Mouse (Mus musculus) gastrocnemius, postnatal 4 days (tissue): Measurements from ENCODE around the gene Zfp335. TPM values are rescaled to one million over a fixed set of nuclear protein-coding genes. Genes with fewer than 3 reads are reported as not detected.

Source experiments
- DNase-seq, 2 experiments: peaks; one replicate each; pipeline ENCODE4 v3.0.0; 2021 to 2022; ENCODE audit warnings: low spot score in 2 of 2, mixed read lengths in 2 of 2
- total RNA-seq, 2 experiments: library from RNA; stranded (reverse); gene quantifications; 2 replicates each; pipeline ENCODE4 v1.2.3; 2021

The Zfp335 gene
- total RNA-seq, 2 experiments from 2014 or later, result 11.7 to 14.3 TPM

- DNase-seq, result peak in 1 of 2 experiments; percentile 36
Measured at GRCm38 (mm10) chr2:164930706-164931581, 19.4 kb upstream of the Zfp335 start.

- peak; percentile 76 to 79 for DNase-seq
Measured at GRCm38 (mm10) chr2:164924100-164924857, 12.7 kb upstream of the Zfp335 start.

DNA sequence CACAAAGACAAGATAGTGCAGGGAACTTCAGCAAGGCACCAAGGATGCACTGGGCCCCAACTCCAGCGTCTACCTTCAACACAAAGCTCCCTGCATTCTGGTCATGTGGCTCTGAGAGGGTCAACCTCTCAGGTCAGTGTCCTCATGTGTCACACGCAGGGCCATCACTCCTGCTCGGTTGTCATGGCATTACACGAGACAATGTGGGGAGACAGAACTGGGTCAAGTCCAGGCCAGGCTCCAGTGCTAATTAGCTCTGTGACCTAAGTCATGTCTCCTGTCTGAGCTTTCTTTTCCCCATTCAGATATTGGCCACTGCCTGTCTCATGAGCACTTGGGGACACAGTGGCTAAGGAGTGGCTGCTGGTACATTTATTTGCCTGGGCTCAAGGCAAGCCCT is 11.7 kb upstream of the Zfp335 start:
- DNase-seq, result no peak

- DNase-seq, result no peak
Measured at GRCm38 (mm10) chr2:164921984-164922383, 10.4 kb upstream of the Zfp335 start.

GRCm38 (mm10) chr2:164918325-164918724 is 6.8 kb upstream of the Zfp335 start:
- no peak for DNase-seq

DNA sequence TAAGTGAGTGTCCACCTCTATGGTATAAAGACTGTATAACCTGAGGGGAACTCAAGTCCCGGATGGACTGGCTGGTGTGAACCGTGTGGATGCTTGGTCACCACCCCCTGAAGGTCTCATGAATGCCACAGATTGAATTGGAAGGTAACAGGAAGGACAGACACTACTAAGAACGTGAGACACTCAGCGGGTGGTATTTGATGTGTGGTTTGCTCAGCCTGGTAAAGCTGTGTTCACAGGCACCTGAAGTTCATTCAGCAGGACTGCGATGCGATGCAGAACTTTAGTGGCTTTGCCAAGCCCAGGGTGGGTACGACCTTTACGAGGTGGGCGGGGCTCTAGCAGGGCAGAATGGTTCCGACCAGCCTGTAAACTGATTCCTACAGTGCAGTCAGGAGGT is 5.8 kb upstream of the Zfp335 start:
- no peak for DNase-seq

DNA sequence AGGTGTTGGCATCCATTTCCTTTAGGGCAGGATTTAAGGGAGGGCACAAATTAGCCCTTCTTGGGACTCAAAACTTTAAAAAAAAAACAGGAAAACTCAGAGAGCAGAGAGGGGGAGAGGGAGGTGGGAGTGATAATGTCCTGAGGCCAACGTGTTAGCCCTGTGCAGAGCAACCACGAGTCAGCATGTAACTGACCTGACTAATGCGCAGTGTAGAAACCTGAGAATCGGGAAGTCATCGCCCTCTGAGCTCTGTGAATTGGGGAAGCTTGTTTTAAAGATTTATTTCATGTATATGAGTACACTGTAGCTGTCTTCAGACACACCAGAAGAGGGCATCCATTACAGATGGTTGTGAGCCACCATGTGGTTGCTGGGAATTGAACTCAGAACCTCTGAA is 5.3 kb upstream of the Zfp335 start:
- no peak for DNase-seq

DNA sequence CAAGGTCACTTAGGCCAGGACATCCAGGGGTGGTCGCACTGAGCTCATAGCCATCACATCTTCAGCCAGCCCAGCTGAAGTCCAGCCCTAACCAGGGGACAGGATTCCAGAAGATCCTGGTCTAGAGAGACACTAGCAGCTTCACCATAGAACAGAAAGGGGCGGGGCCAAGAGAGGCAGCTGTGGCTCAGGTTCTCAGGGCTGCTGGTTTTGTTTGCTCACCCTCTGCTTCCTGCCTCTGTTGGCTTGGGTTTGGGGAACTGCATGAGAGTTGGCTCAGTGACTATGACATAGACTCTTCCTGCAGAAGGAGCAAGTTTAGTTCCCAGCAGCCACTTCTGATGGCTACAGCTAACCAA is 1.9 kb upstream of the Zfp335 start:
- peak in 1 of 2 experiments; percentile 49 for DNase-seq

DNA sequence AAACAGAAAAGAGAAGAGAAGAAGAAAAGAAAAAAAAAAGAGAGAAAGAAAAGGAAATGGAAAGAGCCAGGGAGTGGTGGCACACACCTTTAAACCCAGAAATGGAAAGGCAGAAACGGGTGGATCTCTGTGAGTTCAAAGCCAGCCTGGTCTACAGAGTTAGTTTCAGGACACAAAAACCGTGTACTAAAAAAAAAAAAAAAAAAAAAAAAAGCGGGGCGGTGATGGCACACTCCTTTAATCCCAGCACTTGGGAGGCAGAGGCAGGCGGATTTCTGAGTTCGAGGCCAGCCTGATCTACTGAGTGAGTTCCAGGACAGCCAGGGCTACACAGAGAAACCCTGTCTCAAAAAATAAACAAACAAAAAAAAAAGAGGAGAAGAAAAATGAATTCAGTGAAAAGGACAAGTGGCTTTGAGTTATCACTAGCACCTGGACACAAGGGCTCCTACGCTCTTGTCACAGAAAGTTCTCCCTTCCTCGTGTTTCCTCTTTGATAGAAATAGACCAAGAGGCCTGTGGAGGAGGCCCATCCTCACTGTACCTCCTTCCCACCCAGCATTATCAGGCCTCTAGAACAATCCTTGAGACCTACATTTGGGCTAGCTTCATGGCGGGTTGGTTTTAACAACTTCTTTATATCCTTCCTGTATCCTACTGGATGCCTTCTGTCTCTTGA is 1.3 kb upstream of the Zfp335 start:
- DNase-seq, result no peak

DNA sequence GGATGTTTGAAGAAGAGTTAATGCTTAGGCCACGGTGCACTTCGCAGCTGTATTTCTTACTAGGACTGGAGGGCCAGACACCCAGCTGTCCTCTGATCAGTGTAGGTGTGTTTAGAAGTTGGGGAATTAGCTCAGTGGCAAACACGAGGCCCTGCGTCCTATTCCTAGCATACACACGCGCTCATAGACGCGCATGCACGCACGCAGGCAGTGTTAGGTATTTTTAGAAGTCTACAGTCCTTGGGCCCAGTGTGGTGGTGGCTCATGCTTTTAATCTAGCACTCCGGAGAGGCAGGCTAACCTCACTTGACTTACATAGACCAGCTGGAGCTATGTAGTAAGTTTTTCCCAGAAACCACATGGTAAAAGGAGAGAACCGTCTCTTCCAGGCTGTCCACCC is 594 bp upstream of the Zfp335 start:
- no peak for DNase-seq

- no peak for DNase-seq
Measured at GRCm38 (mm10) chr2:164910360-164911061, 1.0 kb downstream of the Zfp335 start.

DNA sequence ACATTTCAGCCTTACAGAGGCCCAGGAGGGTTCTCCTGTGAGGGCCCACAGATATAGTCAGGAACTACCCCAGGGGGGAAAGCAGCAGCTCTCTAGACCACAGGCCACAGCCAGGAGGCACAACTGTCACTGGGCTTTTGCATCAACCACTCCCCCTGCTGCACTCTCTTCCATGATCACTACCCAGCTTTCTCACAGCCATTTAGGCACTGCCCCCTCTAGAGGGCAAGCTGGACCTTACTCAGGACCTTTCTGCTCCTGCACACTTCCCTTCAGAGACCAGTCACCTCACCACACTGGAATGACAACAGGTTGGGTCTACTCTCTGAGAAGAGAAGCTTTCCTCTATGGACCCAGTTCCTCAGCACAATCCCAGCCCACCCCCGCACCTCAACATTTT is 2.0 kb downstream of the Zfp335 start:
- no peak for DNase-seq

DNA sequence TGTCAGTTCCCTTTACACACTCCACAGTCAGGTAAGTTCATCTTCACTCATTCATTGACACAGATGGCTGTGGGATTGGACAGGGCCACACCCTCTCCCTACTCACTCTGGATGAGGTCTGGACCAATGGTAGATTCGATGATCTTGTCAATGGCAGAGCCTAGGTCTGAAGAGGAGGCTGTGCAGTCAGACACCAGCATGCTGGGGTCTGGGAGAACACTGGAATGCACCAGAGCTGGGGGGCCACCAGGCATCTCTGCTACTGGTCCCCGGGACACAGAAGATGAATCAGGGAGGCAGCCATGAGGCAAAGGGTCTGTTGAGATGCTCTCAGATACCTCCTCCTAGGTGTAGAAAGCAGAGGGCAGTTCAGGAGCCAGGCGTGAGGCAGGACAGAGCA is 2.5 kb downstream of the Zfp335 start:
- DNase-seq, result no peak

- no peak for DNase-seq
Measured at GRCm38 (mm10) chr2:164908011-164908410, 3.5 kb downstream of the Zfp335 start.

DNA sequence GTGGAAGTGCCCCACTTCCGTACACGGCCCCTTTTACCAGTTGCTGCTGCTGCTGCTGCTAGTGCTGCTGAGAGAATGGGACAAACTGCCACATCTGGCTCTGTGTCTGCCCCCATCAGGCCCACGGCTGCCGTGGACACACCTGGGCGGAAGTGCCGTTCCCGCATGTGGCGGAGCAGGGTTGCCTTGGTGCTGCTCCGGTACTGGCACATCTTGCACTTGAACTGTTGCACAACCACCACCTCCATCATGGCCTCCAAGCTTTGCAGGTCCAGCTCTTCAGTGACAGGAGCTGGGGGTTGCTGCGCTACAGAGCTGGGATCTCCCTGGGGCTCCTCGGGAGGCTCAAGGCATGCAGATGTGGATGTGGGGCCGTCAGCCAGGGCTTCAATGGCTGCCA is 4.0 kb downstream of the Zfp335 start:
- no peak for DNase-seq

DNA sequence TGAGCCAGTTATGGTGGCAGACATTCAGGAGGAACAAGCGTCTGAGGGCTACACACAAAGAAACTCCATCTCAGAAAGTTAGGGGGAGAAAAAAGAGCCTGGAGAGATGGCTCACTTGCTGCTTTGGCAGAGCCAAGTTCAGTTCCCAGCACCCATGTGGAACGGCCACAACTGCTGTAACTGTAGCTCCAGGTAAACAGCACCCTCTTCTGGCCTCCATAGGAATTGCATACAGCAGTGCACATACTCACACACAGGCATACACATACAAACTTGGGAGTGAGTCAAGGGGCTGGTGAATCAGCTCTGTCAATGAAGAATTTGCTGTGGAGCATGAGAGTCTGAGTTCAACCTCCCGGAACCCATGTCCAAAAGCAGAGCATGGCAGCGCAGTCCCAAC is 5.5 kb downstream of the Zfp335 start:
- no peak for DNase-seq

DNA sequence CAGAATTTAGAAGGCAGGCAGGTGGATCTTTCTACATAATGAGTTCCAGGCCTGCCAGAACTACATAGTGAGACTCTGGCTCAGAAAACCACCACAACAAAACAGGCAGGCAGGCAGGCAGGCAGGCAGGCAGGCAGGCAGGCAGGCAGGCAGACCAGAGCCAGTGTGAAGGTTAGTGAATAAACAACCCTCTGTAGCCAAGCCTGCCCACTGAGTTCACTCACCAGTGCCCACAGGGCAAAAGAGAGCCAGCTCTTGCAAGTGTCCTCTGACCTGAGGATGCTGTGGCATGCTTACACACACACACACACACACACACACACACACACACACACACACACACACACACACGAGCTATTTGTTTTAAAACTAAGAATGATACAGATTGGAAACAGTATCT is 8.1 kb downstream of the Zfp335 start:
- no peak for DNase-seq

DNA sequence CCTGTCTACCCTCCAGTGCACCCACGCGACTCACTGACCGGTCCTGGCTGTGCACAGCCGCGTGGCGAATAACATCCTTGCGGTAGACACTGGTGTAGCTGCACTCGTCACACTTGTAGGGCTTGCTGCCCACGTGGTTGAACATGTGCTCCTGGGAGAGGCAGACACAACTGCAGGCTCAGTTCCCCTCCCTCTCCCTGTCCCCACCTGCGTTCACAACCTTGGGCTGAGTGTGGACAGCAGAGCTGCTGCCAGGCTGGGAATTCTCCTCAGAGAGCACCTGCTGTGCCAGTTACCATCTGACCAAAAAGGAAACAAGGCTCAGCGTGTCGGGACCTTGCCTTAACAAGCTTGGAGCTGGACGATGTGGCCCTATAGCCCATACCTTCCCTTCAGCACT is 10.2 kb downstream of the Zfp335 start:
- no peak for DNase-seq

DNA sequence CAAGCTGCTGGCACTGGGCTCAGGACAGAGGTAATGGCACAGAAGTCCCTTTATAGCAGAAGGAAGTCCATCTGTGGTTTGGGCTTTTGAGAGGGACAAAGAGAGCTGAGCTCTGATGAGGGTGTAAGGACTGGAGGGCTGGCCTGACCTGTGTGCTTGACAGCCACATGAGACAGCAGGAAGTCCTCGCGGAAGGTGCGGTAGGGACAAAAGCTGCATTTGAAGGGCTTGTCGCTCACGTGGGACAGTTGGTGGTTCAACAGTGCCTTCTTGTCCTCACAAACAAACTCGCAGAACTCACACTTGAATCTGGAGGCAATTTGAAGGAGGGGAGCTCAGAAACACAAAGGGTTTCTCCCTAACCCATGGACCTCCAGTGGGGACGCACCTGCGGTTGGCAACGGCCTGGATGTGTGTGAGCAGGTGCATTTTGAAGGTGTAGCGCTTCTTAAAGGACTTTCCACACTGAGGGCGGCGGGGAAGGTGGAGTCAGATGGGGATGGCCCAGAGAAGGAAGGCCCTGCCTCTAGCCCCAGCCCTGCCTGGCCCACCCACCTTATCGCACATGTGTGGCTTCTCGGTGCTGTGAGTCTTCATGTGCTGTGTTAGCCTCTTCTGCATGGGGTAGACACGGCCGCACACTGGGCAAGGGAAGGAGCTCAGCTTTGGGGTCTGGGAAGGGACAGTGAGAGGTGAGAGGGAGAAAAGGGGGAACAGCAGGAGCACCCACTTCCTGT is 11.7 kb downstream of the Zfp335 start:
- DNase-seq, result no peak

- DNase-seq, result no peak
Measured at GRCm38 (mm10) chr2:164899034-164899433, 12.5 kb downstream of the Zfp335 start.

DNA sequence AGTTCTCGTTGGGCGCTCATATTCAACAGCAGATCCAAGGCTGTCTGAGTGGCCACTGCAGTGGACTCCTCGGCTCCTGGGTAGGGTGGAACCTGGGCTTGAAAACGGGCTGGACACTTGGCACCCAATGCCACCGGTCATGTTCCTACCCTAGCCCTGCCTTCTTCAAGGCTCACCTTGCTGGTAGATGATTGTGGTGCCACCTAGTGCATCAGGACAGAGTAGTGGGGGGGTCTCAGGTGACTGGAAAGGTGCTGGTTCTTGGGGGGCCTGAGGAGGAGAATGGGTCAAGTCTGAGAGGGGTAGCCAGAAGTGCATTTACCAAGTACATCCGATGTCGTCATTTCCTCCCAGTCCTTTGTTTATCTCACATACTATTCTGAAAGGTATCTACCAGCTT is 13.5 kb downstream of the Zfp335 start:
- no peak for DNase-seq
